Mouse (Mus musculus) lung, embryonic 15.5 days (tissue): Measurements from ENCODE around the gene Sox5. TPM values are rescaled to one million over a fixed set of nuclear protein-coding genes. Genes with fewer than 3 reads are reported as not detected.

Experiments used
- ATAC-seq: fragments of 200-750 bp; cut with Nextera tagmentation; 2 replicates; pipeline ENCODE4 v1.8.0; 2017; ENCODE audit warnings: moderate number of reproducible peaks, borderline replicate concordance; ENCODE audit not compliant: low FRiP score, low TSS enrichment; ENCODE audit errors: extremely low read depth
- H3K27ac ChIP-seq: fragments of 300-500 bp; sonication (generic); 2 replicates; pipeline ENCODE4 v1.5.1; 2015; ENCODE audit warnings: moderate library complexity, mild to moderate bottlenecking, inconsistent platforms
- H3K27me3 ChIP-seq: fragments of 300-500 bp; sonication (generic); 2 replicates; pipeline ENCODE4 v1.6.1; 2015; ENCODE audit warnings: inconsistent platforms
- H3K36me3 ChIP-seq: fragments of 300-500 bp; sonication (generic); 2 replicates; pipeline ENCODE4 v1.6.1; 2015; ENCODE audit warnings: inconsistent platforms
- H3K4me1 ChIP-seq: fragments of 300-500 bp; sonication (generic); 2 replicates; pipeline ENCODE4 v1.6.1; 2015; ENCODE audit warnings: inconsistent platforms
- H3K4me2 ChIP-seq: fragments of 300-500 bp; sonication (generic); 2 replicates; pipeline ENCODE4 v1.6.1; 2015; ENCODE audit warnings: inconsistent platforms, mild to moderate bottlenecking, moderate library complexity
- H3K4me3 ChIP-seq: fragments of 300-500 bp; sonication (generic); 2 replicates; pipeline ENCODE4 v1.5.1; 2015; ENCODE audit warnings: mild to moderate bottlenecking, inconsistent platforms
- H3K9ac ChIP-seq: fragments of 300-500 bp; sonication (generic); 2 replicates; pipeline ENCODE4 v1.6.1; 2015; ENCODE audit warnings: inconsistent platforms
- H3K9me3 ChIP-seq: fragments of 300-500 bp; sonication (generic); 2 replicates; pipeline ENCODE4 v1.6.1; 2016; ENCODE audit warnings: inconsistent platforms
- WGBS: fragments of 180-500 bp; shearing (Covaris S2); methylation state at CpG from one replicate; pipeline ENCODE4 v1.1.7; 2015; 5-methylcytosine and 5-hydroxymethylcytosine counted together
- polyA plus RNA-seq: library from polyadenylated mRNA; unstranded; fragments of >200 nt; fragmentation: Nextera tagmentation; extraction: Ambion mirVana; gene quantifications from 2 replicates; pipeline ENCODE4 v1.2.1, GENCODE M21; 2015

Sox5 gene
- polyA plus RNA-seq, 1 experiment from 2014 or later: 23.7 TPM

DNA sequence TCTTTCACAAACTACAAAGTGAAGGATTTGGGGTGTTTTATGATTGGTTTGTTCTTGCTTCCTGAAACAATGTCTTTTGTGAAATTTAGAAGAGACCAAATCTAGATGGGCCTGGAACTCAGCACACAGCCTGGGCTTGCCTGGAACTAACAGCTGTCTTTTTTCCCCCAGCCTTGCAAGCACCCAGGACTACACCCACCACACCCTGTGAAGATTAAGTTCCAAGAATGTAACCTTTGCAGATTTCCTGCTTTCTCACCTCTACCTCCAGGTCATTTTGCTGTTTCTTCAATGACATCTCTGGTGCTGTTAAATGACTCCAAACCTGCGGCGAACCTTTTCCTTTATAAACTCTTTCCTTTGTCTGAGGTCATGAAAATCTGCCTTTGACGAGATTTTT lies 455.0 kb downstream of the Sox5 start:
- no peak overlapping the region for H3K27ac ChIP-seq
- no peak for ATAC-seq
- no peak overlapping the region for H3K9ac ChIP-seq
- no peaks in the 10 kb centered on the region for H3K27me3 ChIP-seq
- no peaks in the 10 kb centered on the region for H3K36me3 ChIP-seq
- no peaks in the 10 kb centered on the region for H3K9me3 ChIP-seq
- H3K4me1 ChIP-seq: peaks cover 21% of the 10 kb centered on the region
- H3K4me3 ChIP-seq: no peak overlapping the region
- WGBS: 71% methylated on average over 3 of the region's 3 CpGs
- no peak overlapping the region for H3K4me2 ChIP-seq

GRCm38 (mm10) chr6:144323372-144323771 lies 458.4 kb downstream of the Sox5 start:
- no peak for ATAC-seq
- Histone ChIP-seq H3K27me3 (no peaks in the 10 kb centered on the region), H3K4me2 (no peak overlapping the region), H3K4me1 (peaks cover 10% of the 10 kb centered on the region; the same call in 1 of the 2 replicates), H3K9me3 (no peaks in the 10 kb centered on the region), H3K4me3 (no peak overlapping the region), H3K9ac (no peak overlapping the region), H3K27ac (no peak overlapping the region), H3K36me3 (no peaks in the 10 kb centered on the region)
- 50% methylated on average over 4 of the region's 4 CpGs for WGBS

DNA sequence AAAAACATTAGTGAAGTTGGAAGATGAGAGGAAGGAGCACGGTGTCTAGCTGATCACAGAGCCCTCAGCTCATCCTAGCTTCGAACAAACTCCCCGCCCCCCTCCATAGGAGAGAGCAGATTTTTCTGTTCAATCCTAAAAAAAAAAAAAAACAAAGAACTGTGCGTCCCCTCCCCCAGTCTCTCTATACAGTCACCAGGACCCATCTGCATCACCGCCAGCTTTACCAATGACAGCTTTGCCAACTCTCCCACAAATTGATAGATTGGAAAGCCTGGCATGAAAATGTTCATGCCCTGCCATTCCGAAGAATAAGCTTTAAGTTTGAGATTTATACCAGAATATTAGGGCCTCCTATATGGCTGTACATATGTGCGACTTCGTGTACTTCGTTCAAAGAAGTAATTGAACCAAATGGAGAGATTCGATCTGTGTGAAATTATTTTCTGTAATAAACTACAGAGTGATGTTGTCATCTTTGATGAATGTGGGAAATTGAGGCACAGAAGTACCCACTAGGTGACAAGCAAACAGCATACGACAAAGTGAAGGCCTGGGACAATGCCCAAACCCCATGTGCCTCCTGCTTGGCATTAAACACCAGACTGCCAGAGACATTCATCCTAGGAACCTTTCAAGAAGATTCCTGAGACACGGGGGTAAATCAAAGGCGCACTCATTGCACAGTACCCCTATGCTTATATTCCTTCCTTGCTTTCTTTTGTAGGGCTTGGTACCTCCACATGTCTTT lies 459.3 kb downstream of the Sox5 start:
- no peak for ATAC-seq
- Histone ChIP-seq H3K36me3 (no peaks in the 10 kb centered on the region), H3K27me3 (no peaks in the 10 kb centered on the region), H3K9me3 (no peaks in the 10 kb centered on the region), H3K9ac (no peak overlapping the region), H3K4me1 (peaks cover 8% of the 10 kb centered on the region; the same call in 1 of the 2 replicates), H3K4me3 (no peak overlapping the region), H3K4me2 (no peak overlapping the region), H3K27ac (no peak overlapping the region)
- WGBS: 85% methylated on average over 13 of the region's 13 CpGs

DNA sequence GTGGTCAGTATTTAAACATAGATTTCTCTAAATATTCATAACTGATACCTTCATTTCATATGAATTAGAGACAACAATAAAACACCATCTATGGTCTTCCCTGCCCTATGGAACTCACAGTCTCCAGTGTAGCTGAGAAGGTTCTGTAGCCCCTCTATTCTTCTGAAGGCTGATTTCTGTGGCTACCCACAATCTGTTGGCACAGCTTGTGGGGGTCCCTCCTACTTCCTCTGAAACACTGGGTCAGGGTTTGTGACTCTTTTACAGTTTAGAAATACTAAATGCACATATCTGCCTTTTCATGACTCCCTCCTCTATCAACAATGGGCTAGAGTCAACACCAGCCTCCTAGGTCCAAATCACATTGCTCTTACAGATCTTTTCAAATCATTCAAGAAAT lies 461.4 kb downstream of the Sox5 start:
- no peak for ATAC-seq
- no peak overlapping the region for H3K9ac ChIP-seq
- H3K4me3 ChIP-seq: no peak overlapping the region
- no peak overlapping the region for H3K27ac ChIP-seq
- H3K9me3 ChIP-seq: no peaks in the 10 kb centered on the region
- H3K4me2 ChIP-seq: no peak overlapping the region
- no peaks in the 10 kb centered on the region for H3K4me1 ChIP-seq
- H3K27me3 ChIP-seq: no peaks in the 10 kb centered on the region
- H3K36me3 ChIP-seq: no peaks in the 10 kb centered on the region

GRCm38 (mm10) chr6:144319717-144320116 lies 462.1 kb downstream of the Sox5 start:
- WGBS: 51% methylated on average over 6 of the region's 6 CpGs
- Histone ChIP-seq H3K4me1 (no peaks in the 10 kb centered on the region), H3K27ac (no peak overlapping the region)

DNA sequence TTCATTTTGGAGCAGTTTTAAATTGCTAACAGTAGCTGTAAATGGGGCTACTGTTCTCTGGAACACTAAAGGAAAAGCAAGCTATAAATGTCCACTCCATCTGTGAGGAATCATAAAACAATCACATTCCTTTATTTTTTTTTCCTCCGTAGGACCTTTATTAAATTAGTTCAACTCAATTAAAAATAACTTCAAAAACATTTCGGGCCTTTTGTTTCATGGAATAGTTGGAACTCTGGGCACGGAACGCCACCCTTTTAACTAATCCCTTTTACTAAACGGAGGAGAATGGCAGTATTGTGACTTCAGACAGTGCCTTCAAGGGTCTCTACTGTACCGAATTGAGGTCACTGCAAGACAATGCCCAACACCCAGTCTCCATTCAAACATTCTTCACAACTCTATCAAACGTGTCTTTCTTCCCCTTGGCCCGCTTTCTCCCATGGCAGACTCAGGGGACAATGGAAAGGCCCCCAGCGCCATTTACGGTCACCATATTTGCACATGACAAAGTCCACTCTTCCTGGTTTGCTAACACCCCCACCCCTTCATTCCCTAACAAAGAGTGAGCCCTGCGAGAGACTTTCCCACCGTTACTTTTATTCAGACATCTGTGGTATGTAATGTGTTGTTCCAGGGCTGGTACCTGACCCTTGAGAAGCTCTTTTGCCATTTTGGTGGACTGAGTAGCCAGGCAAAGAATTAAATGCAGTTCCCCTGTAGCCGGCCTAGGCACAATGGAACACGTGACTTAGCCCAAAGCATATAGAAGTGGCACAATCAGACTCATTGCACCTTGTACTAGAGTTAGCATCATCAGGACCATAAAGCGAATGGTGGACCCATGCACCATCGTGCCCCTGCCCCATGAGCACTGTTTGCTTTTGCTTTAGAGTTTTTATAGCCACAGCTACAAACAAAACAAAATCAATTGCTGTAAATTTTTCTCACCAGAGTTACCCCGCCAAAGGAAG lies 468.7 kb downstream of the Sox5 start:
- no peak overlapping the region for H3K4me3 ChIP-seq
- H3K4me1 ChIP-seq: peaks cover 3% of the 10 kb centered on the region; the same call in 1 of the 2 replicates
- ATAC-seq: no peak
- no peaks in the 10 kb centered on the region for H3K9me3 ChIP-seq
- no peak overlapping the region for H3K9ac ChIP-seq
- H3K27me3 ChIP-seq: no peaks in the 10 kb centered on the region
- no peak overlapping the region for H3K4me2 ChIP-seq
- no peak overlapping the region for H3K27ac ChIP-seq
- WGBS: 76% methylated on average over 17 of the region's 17 CpGs
- H3K36me3 ChIP-seq: no peaks in the 10 kb centered on the region

More at GRCm38 (mm10) chr6:144319717-144320116, 462.1 kb downstream of the Sox5 start:
- Histone ChIP-seq H3K9ac (no peak overlapping the region), H3K9me3 (no peaks in the 10 kb centered on the region), H3K4me3 (no peak overlapping the region), H3K36me3 (no peaks in the 10 kb centered on the region), H3K4me2 (no peak overlapping the region), H3K27me3 (no peaks in the 10 kb centered on the region)
- no peak for ATAC-seq

DNA sequence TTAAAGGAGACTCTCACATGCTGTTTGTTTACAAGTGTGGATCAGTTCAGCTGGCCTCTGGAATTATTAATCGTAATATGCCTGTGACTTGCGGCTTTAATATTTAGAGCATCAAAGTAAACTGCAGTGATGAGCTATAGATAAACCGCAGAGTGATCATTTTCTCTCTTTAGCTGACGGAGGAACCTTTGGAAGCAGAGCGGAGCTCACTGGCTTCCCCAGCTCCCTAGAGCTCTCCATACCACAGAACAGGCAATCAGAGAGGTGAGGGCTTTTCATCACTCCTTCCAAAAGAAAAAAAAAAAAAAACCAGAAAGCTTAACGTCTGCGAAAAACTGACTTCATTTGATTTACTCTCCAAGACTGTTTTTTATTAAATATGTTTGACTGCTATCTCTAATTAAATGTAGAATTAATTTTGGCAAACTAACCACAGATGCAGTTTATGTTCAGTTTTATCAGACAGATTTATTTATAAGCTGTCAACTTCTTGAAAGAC lies 469.4 kb downstream of the Sox5 start:
- H3K9me3 ChIP-seq: no peaks in the 10 kb centered on the region
- peaks cover 3% of the 10 kb centered on the region; the same call in 1 of the 2 replicates for H3K4me1 ChIP-seq
- H3K9ac ChIP-seq: no peak overlapping the region
- H3K4me2 ChIP-seq: no peak overlapping the region
- ATAC-seq: no peak
- no peak overlapping the region for H3K27ac ChIP-seq
- no peaks in the 10 kb centered on the region for H3K36me3 ChIP-seq
- no peak overlapping the region for H3K4me3 ChIP-seq
- WGBS: 59% methylated on average over 7 of the region's 7 CpGs
- H3K27me3 ChIP-seq: no peaks in the 10 kb centered on the region

DNA sequence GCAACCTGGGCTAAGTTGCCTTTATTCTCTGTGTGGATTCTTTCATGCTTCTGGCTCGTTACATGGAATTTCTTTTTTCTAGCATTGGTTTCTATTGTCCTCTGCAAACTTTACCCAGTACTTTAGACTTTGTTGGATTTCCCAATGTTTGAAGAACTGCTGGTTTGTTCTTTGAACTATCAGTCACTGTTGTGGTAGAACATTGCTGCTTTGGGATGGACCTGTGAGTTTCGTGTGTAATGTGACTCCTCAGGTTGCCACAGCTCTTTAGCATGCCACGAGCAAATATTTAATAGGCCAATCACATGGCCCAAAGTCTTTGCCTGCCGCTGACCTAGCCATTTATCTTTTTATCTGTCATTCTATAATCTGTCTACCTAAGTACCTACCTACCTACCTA lies 470.0 kb downstream of the Sox5 start:
- H3K4me2 ChIP-seq: no peak overlapping the region
- no peak for ATAC-seq
- WGBS: 56% methylated on average over 4 of the region's 4 CpGs

DNA sequence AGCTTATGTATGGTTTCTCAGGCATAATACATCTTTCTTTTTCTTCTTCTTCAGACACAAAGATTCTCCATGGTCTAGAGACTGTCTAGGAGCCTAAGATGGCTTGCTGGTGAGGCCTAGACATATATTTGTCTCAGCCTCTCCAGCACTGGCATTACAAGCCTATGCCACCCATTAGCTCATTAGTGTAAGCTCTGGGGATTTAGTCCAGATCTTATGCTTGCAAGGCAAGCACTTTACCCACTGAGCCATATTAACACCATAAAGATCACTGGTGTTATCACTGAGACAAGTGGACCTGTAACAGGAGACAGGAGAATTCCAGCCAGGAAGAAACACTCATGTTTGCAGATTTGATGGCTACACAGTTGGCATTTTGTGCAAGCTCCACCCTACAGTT lies 472.6 kb downstream of the Sox5 start:
- no peak for ATAC-seq
- no peak overlapping the region for H3K9ac ChIP-seq
- no peak overlapping the region for H3K4me2 ChIP-seq
- H3K27me3 ChIP-seq: no peaks in the 10 kb centered on the region
- H3K4me3 ChIP-seq: no peak overlapping the region
- H3K27ac ChIP-seq: no peak overlapping the region
- H3K9me3 ChIP-seq: no peaks in the 10 kb centered on the region
- no peaks in the 10 kb centered on the region for H3K36me3 ChIP-seq
- H3K4me1 ChIP-seq: peaks cover 3% of the 10 kb centered on the region; the same call in 1 of the 2 replicates

More for the DNA sequence above, 470.0 kb downstream of the Sox5 start:
- Histone ChIP-seq H3K27me3 (no peaks in the 10 kb centered on the region), H3K9ac (no peak overlapping the region), H3K36me3 (no peaks in the 10 kb centered on the region), H3K4me1 (peaks cover 3% of the 10 kb centered on the region; the same call in 1 of the 2 replicates), H3K4me3 (no peak overlapping the region), H3K27ac (no peak overlapping the region), H3K9me3 (no peaks in the 10 kb centered on the region)

GRCm38 (mm10) chr6:144307551-144308149 lies 474.1 kb downstream of the Sox5 start:
- no peak for ATAC-seq
- Histone ChIP-seq H3K27ac (no peak overlapping the region), H3K4me1 (no peaks in the 10 kb centered on the region), H3K27me3 (no peaks in the 10 kb centered on the region), H3K36me3 (no peaks in the 10 kb centered on the region), H3K9ac (no peak overlapping the region), H3K4me2 (no peak overlapping the region), H3K9me3 (no peaks in the 10 kb centered on the region), H3K4me3 (no peak overlapping the region)
- WGBS: 91% methylated on average over 12 of the region's 12 CpGs

DNA sequence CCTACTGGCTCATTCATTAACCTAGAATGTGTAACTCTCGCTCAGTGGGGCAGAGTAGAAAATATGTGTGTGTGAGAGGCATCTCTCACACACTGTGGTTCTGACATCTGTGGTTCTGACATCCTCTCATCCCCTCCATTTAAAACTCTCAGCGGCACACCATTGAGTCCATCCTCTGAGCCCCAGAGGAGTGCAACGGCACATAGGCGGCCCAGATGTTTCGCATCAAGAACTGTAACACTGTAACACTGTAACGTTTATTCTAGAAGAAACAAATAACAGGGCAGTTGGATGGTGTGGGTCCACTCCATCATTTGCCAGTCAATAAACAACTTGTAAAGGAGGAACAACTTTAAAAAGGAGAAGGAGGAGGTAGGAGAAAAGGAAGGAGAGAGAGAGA lies 479.0 kb downstream of the Sox5 start:
- H3K4me3 ChIP-seq: no peak overlapping the region
- no peaks in the 10 kb centered on the region for H3K27me3 ChIP-seq
- H3K9ac ChIP-seq: no peak overlapping the region
- no peak for ATAC-seq
- H3K4me2 ChIP-seq: no peak overlapping the region
- H3K36me3 ChIP-seq: no peaks in the 10 kb centered on the region
- no peak overlapping the region for H3K27ac ChIP-seq
- peaks cover 12% of the 10 kb centered on the region for H3K4me1 ChIP-seq
- WGBS: 67% methylated on average over 6 of the region's 6 CpGs
- no peaks in the 10 kb centered on the region for H3K9me3 ChIP-seq
